Mouse (Mus musculus): ENCODE measurements around the gene Ppp1ca.

Gene Ppp1ca

DNA sequence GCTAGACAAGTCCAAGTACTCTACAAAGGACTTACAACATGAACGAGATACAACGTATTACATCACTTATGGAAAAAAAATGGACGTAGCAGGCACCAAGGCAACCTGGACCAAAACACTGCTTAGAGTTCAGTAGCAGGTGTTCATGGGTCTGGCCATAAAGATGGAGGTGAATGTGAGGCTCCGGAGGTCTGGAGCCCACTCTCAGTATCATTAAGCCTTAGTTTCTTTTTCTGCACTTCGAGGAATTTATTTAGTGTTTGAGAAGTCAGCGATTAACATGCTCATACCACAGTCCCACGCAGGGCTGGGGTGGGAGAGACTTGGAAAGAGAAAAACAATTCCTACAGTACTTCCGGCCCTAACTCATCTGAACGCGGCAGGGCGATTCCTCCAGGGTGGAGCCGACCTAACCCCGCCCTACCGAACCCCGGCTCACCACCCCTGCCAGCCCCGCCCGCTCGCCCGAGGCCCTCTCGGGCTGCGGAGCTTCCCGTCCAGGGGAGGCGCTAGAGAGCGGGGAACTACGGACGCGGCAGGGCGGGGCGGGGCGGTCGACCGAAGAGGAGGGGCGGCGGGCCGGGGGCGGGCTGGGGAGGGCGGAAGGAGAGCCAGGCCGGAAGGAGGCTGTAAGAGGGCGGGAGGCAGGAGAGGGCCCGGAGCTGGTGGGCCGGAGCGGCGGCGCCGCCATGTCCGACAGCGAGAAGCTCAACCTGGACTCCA is at the start of gene Ppp1ca:
Gene Ppp1ca (plus strand): TSS at position 538 of the 723 bp plus-strand sequence.
- DNase-seq (ENCODE audit: low read depth, low spot score), result peak; percentile 92

- DNase-seq (ENCODE audit: low read depth, low spot score), result no peak
These were observed 49.3 kb upstream of the Ppp1ca start for GRCm38 (mm10) chr19:4142416-4143173.

DNA sequence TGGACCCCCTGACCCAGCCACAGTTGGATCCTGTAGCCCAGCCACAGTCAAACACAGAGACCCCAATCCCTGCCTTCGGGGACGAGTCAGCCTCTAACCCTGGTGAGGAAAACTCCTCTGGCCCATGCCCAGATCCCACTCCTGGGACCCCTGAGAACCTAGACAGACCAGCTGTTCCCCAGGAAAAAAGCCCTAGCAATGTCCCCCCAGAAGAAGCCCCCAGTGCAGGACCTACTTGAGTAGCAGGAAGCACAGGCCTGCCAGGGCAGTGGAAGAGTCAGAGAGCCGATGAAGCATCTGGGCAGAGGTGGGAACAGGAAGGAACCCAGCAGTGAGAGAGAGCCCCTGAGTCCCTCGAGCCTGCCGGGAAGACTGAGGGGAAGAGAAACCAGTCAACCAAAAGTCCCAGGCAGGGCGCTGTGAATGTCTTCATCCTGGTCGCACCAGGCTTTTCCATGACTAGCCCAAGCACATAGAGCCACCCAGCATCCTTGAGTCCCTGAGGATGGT is 48.1 kb upstream of the Ppp1ca start, which contains the start of gene Cabp4:
Gene Cabp4 (minus strand): TSS at position 275 of the 510 bp plus-strand sequence.
- DNase-seq (ENCODE audit: low read depth, low spot score), result no peak

GRCm38 (mm10) chr19:4144550-4145498 is 47.0 kb upstream of the Ppp1ca start:
- no peak for DNase-seq (ENCODE audit: low read depth, low spot score)

GRCm38 (mm10) chr19:4145936-4146335 is 45.9 kb upstream of the Ppp1ca start:
- DNase-seq (ENCODE audit: low read depth, low spot score), result no peak

DNA sequence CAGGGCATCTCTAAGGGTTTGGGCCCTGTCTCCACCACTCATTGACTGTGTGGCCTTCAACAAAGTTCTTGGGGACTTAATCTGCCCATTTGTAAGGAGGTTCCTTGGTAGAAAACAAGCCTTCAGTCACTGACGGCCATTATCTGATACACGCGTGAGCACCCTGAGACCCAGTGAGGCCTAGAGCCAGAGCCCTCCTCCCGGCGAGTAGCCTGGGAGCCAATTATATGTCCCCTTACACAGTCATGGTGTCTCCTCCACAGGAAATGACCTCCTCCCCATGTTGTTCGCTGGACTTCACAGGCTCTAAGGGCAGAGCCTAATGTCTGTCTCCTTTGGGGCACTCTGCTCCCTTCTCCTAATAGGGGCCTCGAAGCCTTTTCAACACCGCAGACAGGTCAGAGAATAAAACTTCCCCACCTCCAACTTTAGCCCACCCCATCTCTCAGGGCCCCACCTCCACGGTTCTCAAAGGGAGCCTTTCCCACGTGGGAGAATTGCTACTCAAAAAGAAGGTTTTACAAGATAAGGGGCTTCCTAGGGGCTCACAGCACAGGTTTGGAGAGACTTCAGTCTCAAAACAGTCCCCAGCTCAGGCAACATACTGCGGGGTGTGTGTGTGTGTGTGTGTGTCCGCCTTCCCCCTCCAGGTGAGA is 45.4 kb upstream of the Ppp1ca start:
- DNase-seq (ENCODE audit: low read depth, low spot score), result no peak

DNA sequence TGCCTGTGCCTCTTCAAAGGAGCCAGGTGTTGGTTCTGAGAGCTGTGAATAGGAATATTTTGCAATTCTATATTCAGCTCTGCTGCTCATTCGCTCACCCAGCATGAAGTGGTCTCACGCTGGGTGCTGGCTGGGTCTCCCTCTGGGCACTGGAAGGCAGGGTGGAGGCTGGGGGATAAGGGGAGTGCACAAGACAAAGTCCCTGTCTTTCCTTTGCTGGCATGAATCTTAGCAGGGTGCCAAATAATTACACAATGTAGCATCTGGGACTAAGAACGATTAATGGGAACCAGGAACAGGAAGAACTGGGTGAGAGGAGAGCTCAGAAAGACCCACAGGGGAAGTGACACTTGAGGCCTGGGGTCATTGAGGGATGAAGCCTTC is 44.9 kb upstream of the Ppp1ca start:
- no peak for DNase-seq (ENCODE audit: low read depth, low spot score)

DNA sequence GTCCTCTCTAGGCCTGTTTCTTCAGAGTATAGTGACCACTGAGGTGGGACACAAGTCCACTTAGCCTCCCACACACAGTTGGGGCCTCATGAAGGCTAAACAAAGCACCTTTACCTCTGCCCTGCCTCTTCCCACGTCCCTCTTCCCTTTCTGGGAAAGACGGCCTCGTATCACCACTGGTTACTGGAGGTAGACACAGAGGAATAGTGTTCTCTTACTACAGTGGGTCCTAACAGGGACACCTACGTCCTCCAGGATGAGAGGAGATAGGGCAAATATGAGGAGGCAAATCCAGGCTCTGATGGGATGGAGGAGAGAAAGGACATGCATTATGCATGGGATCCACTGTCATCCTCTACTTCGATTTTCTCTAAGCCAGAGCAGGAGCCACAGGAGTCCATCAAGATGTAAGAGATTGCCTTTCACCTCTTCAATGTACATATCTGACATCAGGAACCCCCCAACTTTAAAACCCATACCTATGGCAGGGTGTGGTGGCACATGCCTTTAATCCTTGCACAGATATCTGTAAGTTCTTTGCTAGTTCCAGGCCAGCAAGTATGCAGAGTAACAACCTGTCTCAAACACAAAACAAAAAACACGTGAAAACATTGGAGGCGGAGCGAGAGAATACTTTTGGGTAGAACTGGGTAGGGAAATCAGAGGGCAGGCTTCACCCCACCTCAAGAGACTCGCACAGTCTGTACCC is 43.9 kb upstream of the Ppp1ca start:
- DNase-seq (ENCODE audit: low read depth, low spot score), result no peak

- DNase-seq (ENCODE audit: low read depth, low spot score), result peak; percentile 75
These were observed 43.4 kb upstream of the Ppp1ca start, which contains the start of gene Coro1b for GRCm38 (mm10) chr19:4148491-4148806. Gene Coro1b (plus strand): TSS chr19:4148619.

GRCm38 (mm10) chr19:4148819-4149218 is 43.0 kb upstream of the Ppp1ca start:
- DNase-seq (ENCODE audit: low read depth, low spot score), result no peak

DNA sequence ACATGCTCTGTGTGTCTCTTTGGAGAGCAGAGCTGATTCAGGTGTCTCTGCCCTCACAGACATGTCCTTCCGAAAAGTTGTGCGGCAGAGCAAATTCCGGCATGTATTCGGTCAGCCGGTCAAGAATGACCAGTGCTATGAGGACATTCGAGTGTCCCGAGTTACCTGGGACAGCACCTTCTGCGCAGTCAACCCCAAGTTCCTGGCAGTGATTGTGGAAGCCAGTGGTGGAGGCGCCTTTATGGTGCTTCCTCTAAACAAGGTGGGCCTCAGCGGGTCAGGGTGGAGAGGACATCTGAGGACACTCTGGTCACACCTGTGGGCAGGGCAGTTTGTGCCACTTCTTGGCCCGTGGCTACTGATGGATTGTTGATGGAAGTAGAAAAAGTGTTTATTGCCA is 42.6 kb upstream of the Ppp1ca start:
- no peak for DNase-seq (ENCODE audit: low read depth, low spot score)

- DNase-seq (ENCODE audit: low read depth, low spot score), result no peak
These were observed 42.0 kb upstream of the Ppp1ca start for GRCm38 (mm10) chr19:4149764-4150461.

DNA sequence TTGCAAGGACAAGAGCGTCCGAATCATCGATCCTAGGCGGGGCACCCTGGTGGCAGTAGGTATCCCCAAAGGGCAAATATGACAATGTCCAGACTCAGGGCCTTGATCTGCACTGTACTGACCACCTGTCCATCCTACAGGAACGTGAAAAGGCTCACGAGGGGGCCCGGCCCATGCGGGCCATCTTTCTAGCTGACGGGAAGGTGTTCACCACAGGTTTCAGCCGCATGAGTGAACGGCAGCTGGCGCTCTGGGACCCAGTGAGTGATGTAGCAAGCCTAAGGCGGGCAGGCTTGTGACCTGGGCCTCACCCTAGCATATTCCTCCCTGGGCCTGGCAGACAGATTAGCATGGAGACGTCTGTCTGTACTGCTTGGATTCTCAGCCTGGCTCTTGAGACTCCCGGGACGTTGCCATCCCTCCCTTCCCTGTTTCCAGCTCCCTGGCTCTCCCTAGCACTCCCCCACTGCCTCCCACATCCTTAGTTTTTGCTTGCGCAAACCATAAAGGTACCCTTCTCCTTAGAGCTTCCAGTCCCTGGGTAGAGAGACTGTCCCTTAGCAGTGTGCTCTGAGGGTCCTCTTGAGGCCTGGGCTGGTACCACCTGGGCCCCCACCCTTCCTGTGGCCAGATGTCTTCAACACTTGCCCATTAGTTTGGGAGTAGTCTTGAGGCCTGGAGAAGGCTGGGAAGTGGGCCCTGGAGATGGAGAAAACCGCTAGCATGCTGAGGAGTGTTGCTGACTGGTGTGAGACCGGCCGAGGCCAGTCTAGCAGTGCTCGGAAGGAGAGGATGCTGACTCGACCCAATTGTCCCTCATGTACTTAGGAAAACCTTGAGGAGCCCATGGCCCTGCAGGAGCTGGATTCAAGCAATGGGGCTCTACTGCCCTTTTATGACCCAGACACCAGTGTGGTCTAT is 41.0 kb upstream of the Ppp1ca start:
- DNase-seq (ENCODE audit: low read depth, low spot score), result no peak

- DNase-seq (ENCODE audit: low read depth, low spot score), result no peak
These were observed 40.4 kb upstream of the Ppp1ca start for GRCm38 (mm10) chr19:4151488-4151860.

- DNase-seq (ENCODE audit: low read depth, low spot score), result no peak
These were observed 40.0 kb upstream of the Ppp1ca start for GRCm38 (mm10) chr19:4151898-4152297.

GRCm38 (mm10) chr19:4152445-4153231 is 39.2 kb upstream of the Ppp1ca start:
- no peak for DNase-seq (ENCODE audit: low read depth, low spot score)

GRCm38 (mm10) chr19:4153232-4153654 is 38.6 kb upstream of the Ppp1ca start, which contains the start of gene Ptprcap:
Gene Ptprcap (plus strand): TSS chr19:4153604.
- peak; percentile 61 for DNase-seq (ENCODE audit: low read depth, low spot score)

Data from retina, adult 2 months (tissue).